In the genomic region with DNA sequence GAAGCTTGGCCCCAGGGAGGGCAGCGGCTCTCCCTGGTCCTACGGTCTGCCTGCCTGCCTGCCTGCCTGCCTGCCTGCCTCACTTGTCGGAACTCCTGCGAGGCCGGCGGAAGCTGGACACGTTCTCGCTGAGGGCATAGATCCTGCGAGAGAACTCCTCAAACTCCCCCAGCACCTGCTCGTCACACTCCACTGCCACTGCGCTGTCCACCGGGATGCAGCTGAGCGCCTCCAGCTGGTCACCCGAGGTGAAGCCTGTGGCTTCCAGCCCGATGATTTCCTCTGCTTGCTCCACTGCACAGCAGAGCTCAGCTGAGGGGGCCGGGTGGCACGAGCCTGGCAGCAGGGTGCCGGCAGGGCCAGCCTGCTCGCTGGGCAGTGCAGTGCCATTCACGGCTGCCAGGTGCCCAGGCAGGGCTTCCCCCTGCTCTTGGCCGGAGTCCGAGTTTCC, we compare ENCODE assay signal across 8 mouse cellular contexts. TPM values are rescaled to one million over a fixed set of nuclear protein-coding genes. Genes with fewer than 3 reads are reported as not detected.
DNase-seq lines count a peak whose midpoint lies in the region; ATAC-seq and TF ChIP-seq lines count a peak whose summit lies in the region.

No protein-coding gene starts in this region.

- intact Hi-C loops in heart, postnatal 25 days (cut with DNase I) = no loop called here

- H3K4me3 ChIP-seq in CH12.LX (replicated peaks in 1 of 3; ENCODE audit: low read depth in 2 of 3, low read length in 2 of 3, poor library complexity in 1 of 3) = no peak overlapping the region
- H3K4me3 ChIP-seq in hindbrain, embryonic 10.5 days = peak overlapping the region; percentile 4; the same call in 1 of the 2 replicates
- H3K4me3 ChIP-seq in midbrain, embryonic 10.5 days = peak overlapping the region; percentile 35
- H3K4me3 ChIP-seq in intestine, embryonic 16.5 days (ENCODE audit: low read length) = no peak overlapping the region

- no peaks in the 10 kb centered on the region for H3K79me2 ChIP-seq in CH12.LX (replicated peaks; ENCODE audit: control insufficient read depth, extremely low read depth, insufficient read depth, poor library complexity, severe bottlenecking)

- TF ChIP-seq CTCF in CH12.LX (conservative IDR thresholded peaks at IDR 0.05 in 1 of 2, IDR thresholded peaks at IDR 0.05 in 1 of 2; ENCODE audit: low read depth in 2 of 2, low read length in 2 of 2) = peak in 1 of 2 experiments; percentile 23; a peak in 2 of 4 replicates

- H3K4me2 ChIP-seq in CH12.LX (ENCODE audit: insufficient read depth, low read depth, poor library complexity, severe bottlenecking) = no peak overlapping the region
- no peak overlapping the region for H3K4me2 ChIP-seq in intestine, embryonic 16.5 days (ENCODE audit: low read depth, low read length)

- in situ Hi-C loops in CH12.LX (cut with MboI; ENCODE audit: low pct_ligation_motif_present, low pct_unique_long_range_greater_than_20kb, low sequenced_read_pairs) = no loop called here

- H3K9me3 ChIP-seq in CH12.LX (replicated peaks; ENCODE audit: low read length) = no peaks in the 10 kb centered on the region
- no peaks in the 10 kb centered on the region for H3K9me3 ChIP-seq in hindbrain, embryonic 10.5 days
- no peaks in the 10 kb centered on the region for H3K9me3 ChIP-seq in midbrain, embryonic 10.5 days (replicated peaks)
- no peaks in the 10 kb centered on the region for H3K9me3 ChIP-seq in intestine, embryonic 16.5 days (ENCODE audit: control insufficient read depth, low read length)

- dilution Hi-C loops in CH12.LX (cut with MboI; ENCODE audit: extremely low pct_ligation_motif_present, extremely low pct_unique_long_range_greater_than_20kb, low sequenced_read_pairs) = no loop called here

- H3K27me3 ChIP-seq in CH12.LX (replicated peaks) = no peaks in the 10 kb centered on the region
- no peaks in the 10 kb centered on the region for H3K27me3 ChIP-seq in hindbrain, embryonic 10.5 days (ENCODE audit: insufficient read depth, poor library complexity, severe bottlenecking)
- H3K27me3 ChIP-seq in midbrain, embryonic 10.5 days (ENCODE audit: low read depth, poor library complexity, severe bottlenecking) = peaks cover 7% of the 10 kb centered on the region; the same call in 1 of the 2 replicates
- no peaks in the 10 kb centered on the region for H3K27me3 ChIP-seq in intestine, embryonic 16.5 days (replicated peaks; ENCODE audit: control insufficient read depth, insufficient read depth, low read length)

- no peak for TF ChIP-seq POLR2A in CH12.LX (IDR thresholded peaks at IDR 0.05; ENCODE audit: low read depth, low read length)

- no peak for ATAC-seq in intestine, embryonic 16.5 days

- TF ChIP-seq RAD21 in CH12.LX (IDR thresholded peaks at IDR 0.05; ENCODE audit: low read depth, low read length) = no peak

- no peak overlapping the region for H3K9ac ChIP-seq in CH12.LX (ENCODE audit: insufficient read depth, low read depth)
- no peak overlapping the region for H3K9ac ChIP-seq in intestine, embryonic 16.5 days (ENCODE audit: low read depth, low read length)

- no peak overlapping the region for H3K27ac ChIP-seq in CH12.LX (ENCODE audit: insufficient read depth, low read depth)
- H3K27ac ChIP-seq in hindbrain, embryonic 10.5 days = peak overlapping the region; percentile 76
- H3K27ac ChIP-seq in midbrain, embryonic 10.5 days (replicated peaks) = peak overlapping the region; percentile 63
- no peak overlapping the region for H3K27ac ChIP-seq in intestine, embryonic 16.5 days (ENCODE audit: low read length)

- peaks cover 0 to 11% of the 10 kb centered on the region in 2 experiments; a peak in 3 of 4 replicates for H3K4me1 ChIP-seq in CH12.LX (ENCODE audit: control insufficient read depth in 1 of 2, insufficient read depth in 2 of 2)
- H3K4me1 ChIP-seq in hindbrain, embryonic 10.5 days (replicated peaks) = peaks cover 37% of the 10 kb centered on the region
- H3K4me1 ChIP-seq in midbrain, embryonic 10.5 days = peaks cover 36% of the 10 kb centered on the region
- H3K4me1 ChIP-seq in intestine, embryonic 16.5 days (ENCODE audit: control insufficient read depth, insufficient read depth, low read length) = peaks cover 6% of the 10 kb centered on the region; the same call in 1 of the 2 replicates

- H3K36me3 ChIP-seq in CH12.LX (replicated peaks in 1 of 2; ENCODE audit: control insufficient read depth in 1 of 2, insufficient read depth in 1 of 2, low read length in 1 of 2) = peaks cover 12 to 81% of the 10 kb centered on the region in 2 experiments
- H3K36me3 ChIP-seq in hindbrain, embryonic 10.5 days = 0 out of 2 replicates have a peak, but pooled peaks cover 3% of the 10 kb centered on the region
- no peaks in the 10 kb centered on the region for H3K36me3 ChIP-seq in midbrain, embryonic 10.5 days
- 0 out of 2 replicates have a peak, but pooled peaks cover 5% of the 10 kb centered on the region for H3K36me3 ChIP-seq in intestine, embryonic 16.5 days (ENCODE audit: control insufficient read depth, insufficient read depth, low read length)

- 40% methylated on average over 22 of the region's 22 CpGs for WGBS in hindbrain, embryonic 10.5 days
- WGBS in midbrain, embryonic 10.5 days = 36% methylated on average over 22 of the region's 22 CpGs
- WGBS in intestine, embryonic 16.5 days = 64% methylated on average over 22 of the region's 22 CpGs

- peak; percentile 21 for DNase-seq in CH12.LX (ENCODE audit: extremely low read depth)
- peak; percentile 67 for DNase-seq in ZHBTc4 (ENCODE audit: low read depth, low spot score)
- peak; percentile 55 for DNase-seq in hindbrain, embryonic 10.5 days (ENCODE audit: low spot score)
- DNase-seq in midbrain, embryonic 10.5 days (ENCODE audit: low spot score) = peak; percentile 56
- no peak for DNase-seq in lung, adult 18-20 months
- no peak for DNase-seq in heart, postnatal 25 days (ENCODE audit: low spot score)
- no peak for DNase-seq in urinary bladder, postnatal 25 days (ENCODE audit: low spot score)

- no peak for TF ChIP-seq EP300 in CH12.LX (IDR thresholded peaks at IDR 0.05; ENCODE audit: low read length)

TF ChIP-seq in CH12.LX, 34 proteins besides CTCF, POLR2A, EP300 and RAD21:
- no peak for TF ChIP-seq USF2 (conservative IDR thresholded peaks at IDR 0.05; ENCODE audit: low read depth, low read length)
- peak; percentile 27; the same call in 1 of the 2 replicates for TF ChIP-seq ETS1 (conservative IDR thresholded peaks at IDR 0.05; ENCODE audit: low read depth, low read length)
- peak; percentile 40 for TF ChIP-seq BHLHE40 (IDR thresholded peaks at IDR 0.05; ENCODE audit: low read depth, low read length)
- TF ChIP-seq ZC3H11A (IDR thresholded peaks at IDR 0.05; ENCODE audit: low read depth, low read length) = no peak
TF ChIP-seq in CH12.LX: peak in this region for 2.

RNA-seq across cellular contexts. Expression of a gene that starts 52.9 kb away (rescaled TPM):
- total RNA-seq in CH12.LX (2012; rRNA removed) (0.21 TPM in 1 of 2 replicates, not detected in the other), CH12.LX (2014; rRNA removed) (not detected in 2 replicates)
- not detected in 2 replicates for polyA plus RNA-seq in CH12.LX (2012; ENCODE audit: insufficient read length, low read depth)
- 0.66 and 1.9 TPM in 2 replicates for polyA plus RNA-seq in hindbrain, embryonic 10.5 days (2016; fragmentation: Nextera tagmentation; extraction: Ambion mirVana)
- 0.62 and 0.70 TPM in 2 replicates for polyA plus RNA-seq in midbrain, embryonic 10.5 days (2016; fragmentation: Nextera tagmentation; extraction: Ambion mirVana)
- total RNA-seq in heart, postnatal 25 days (2021) = 1 to 10 TPM; 4.1 to 4.6 TPM
- 1.8 and 2.0 TPM in 2 replicates for polyA plus RNA-seq in intestine, embryonic 16.5 days (2015; fragmentation: Nextera tagmentation; extraction: Ambion mirVana)

Comparison
In these comparisons a context has a peak if more than half of its experiments do, and no peak if none do; other contexts are left out.
1. DNase-seq: peak in CH12.LX (single experiment), ZHBTc4 (single experiment), hindbrain, embryonic 10.5 days (single experiment) and midbrain, embryonic 10.5 days (single experiment); none in lung, adult 18-20 months (0 of 2), heart, postnatal 25 days (single experiment) and urinary bladder, postnatal 25 days (single experiment).
2. H3K27ac ChIP-seq: peak in hindbrain, embryonic 10.5 days (single experiment) and midbrain, embryonic 10.5 days (single experiment); none in CH12.LX (single experiment) and intestine, embryonic 16.5 days (single experiment).
3. H3K4me3 ChIP-seq: peak in hindbrain, embryonic 10.5 days (single experiment) and midbrain, embryonic 10.5 days (single experiment); none in CH12.LX (0 of 3) and intestine, embryonic 16.5 days (single experiment).